Mouse (Mus musculus): Measurements from ENCODE around the gene Irx1. TPM values are rescaled to one million over a fixed set of nuclear protein-coding genes. Genes with fewer than 3 reads are reported as not detected.

Gene Irx1
- total RNA-seq, 1 experiment = 5.5 TPM

DNA sequence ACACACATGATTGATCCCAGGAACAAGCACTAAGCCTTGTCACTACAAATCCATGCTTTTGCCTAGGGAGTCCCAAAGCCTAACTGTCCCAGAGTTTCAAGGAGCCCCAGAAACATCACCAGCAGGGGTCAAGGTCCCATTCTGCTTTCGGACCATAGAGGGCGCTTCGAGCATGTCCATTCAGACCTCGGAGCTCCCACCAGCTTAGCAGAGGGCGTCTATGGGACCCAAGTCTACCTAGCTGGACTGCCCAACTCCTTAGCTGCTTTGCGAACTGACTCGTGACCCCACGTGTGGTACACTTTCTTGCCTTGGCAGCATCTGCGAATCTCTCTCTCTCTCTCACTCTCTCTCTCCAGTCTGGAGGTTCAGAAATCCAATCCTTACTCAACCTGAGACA, 7.0 kb downstream of the Irx1 start:
- H3K27ac ChIP-seq (ENCODE audit: insufficient read depth, low read depth, low read length, poor library complexity, severe bottlenecking) = no peak overlapping the region
- no peaks in the 10 kb centered on the region for H3K9me3 ChIP-seq (ENCODE audit: control insufficient read depth, insufficient read depth, low read depth, low read length)
- TF ChIP-seq ZC3H11A (IDR thresholded peaks at IDR 0.05; ENCODE audit: borderline replicate concordance, low read depth, low read length) = peak; percentile 3; the same call in 1 of the 2 replicates
- TF ChIP-seq ZNF384 (IDR thresholded peaks at IDR 0.05; ENCODE audit: low read depth, low read length) = no peak
- no peak overlapping the region for H3K9ac ChIP-seq (ENCODE audit: insufficient read depth, low read depth, low read length, poor library complexity, severe bottlenecking)
- H3K36me3 ChIP-seq (ENCODE audit: control insufficient read depth, insufficient read depth, low read length, poor library complexity, severe bottlenecking) = no peaks in the 10 kb centered on the region
- H3K4me1 ChIP-seq (ENCODE audit: control insufficient read depth in 2 of 2, insufficient read depth in 2 of 2, low read length in 2 of 2, poor library complexity in 1 of 2) = peaks cover 0 to 3% of the 10 kb centered on the region in 2 experiments; a peak in 1 of 4 replicates
- H3K4me3 ChIP-seq (ENCODE audit: insufficient read depth in 1 of 2, low read depth in 1 of 2, low read length in 2 of 2, poor library complexity in 1 of 2, severe bottlenecking in 1 of 2) = no peak overlapping the region; a peak in 1 of 4 replicates
- DNase-seq (ENCODE audit: low read depth, low spot score) = no peak
- in situ Hi-C loops (cut with MboI; ENCODE audit: low sequenced_read_pairs in 2 of 2, unreplicated experiment in 2 of 2) = loop anchor here (5.0 to 25.0 kb wide), 3 partner anchors 502 to 1306 kb away; partner anchors contain the start of genes Irx2 (in 1 of the 2) and Irx4 (in 1 of the 2)

DNA sequence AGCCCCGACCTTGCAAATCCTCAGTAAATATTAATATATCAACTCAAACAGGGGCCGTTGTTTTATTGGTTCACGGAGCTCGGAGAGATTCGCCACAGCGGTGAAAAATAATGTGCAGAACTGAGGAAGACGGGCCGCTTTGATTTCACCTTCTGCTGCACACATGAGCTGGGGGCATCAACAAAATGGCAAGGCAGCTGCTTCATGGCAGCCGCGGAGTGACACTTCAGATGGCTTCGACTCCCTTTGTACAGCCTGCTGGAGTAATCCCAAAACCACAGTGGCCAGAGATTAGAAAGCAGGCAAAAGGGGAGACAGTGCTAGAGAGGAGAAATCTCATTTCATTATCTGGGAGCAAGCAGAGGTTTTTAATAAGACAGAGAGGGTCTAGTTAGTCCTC, 11.6 kb downstream of the Irx1 start:
- DNase-seq (ENCODE audit: low read depth, low spot score) = no peak
- H3K4me1 ChIP-seq (ENCODE audit: control insufficient read depth in 2 of 2, insufficient read depth in 2 of 2, low read length in 2 of 2, poor library complexity in 1 of 2) = no peaks in the 10 kb centered on the region
- in situ Hi-C loops (cut with MboI; ENCODE audit: low sequenced_read_pairs in 2 of 2, unreplicated experiment in 2 of 2) = loop anchor here (10.0 to 25.0 kb wide), 2 partner anchors 497 to 1310 kb away; partner anchors contain the start of gene Irx4 (in 1 of the 2)
- no peak overlapping the region for H3K9ac ChIP-seq (ENCODE audit: insufficient read depth, low read depth, low read length, poor library complexity, severe bottlenecking)
- no peaks in the 10 kb centered on the region for H3K36me3 ChIP-seq (ENCODE audit: control insufficient read depth, insufficient read depth, low read length, poor library complexity, severe bottlenecking)
- H3K9me3 ChIP-seq (ENCODE audit: control insufficient read depth, insufficient read depth, low read depth, low read length) = no peaks in the 10 kb centered on the region
- no peak for TF ChIP-seq ZNF384 (IDR thresholded peaks at IDR 0.05; ENCODE audit: low read depth, low read length)
- TF ChIP-seq MAFK (IDR thresholded peaks at IDR 0.05; ENCODE audit: insufficient read depth, low read depth, low read length) = no peak
- no peak for TF ChIP-seq HCFC1 (IDR thresholded peaks at IDR 0.05; ENCODE audit: borderline replicate concordance, insufficient read depth, low read length)
- TF ChIP-seq CHD2 (IDR thresholded peaks at IDR 0.05; ENCODE audit: low read depth, low read length) = no peak
- no peak for TF ChIP-seq ZC3H11A (IDR thresholded peaks at IDR 0.05; ENCODE audit: borderline replicate concordance, low read depth, low read length)
- no peak overlapping the region for H3K4me3 ChIP-seq (ENCODE audit: insufficient read depth in 1 of 2, low read depth in 1 of 2, low read length in 2 of 2, poor library complexity in 1 of 2, severe bottlenecking in 1 of 2)
- H3K27ac ChIP-seq (ENCODE audit: insufficient read depth, low read depth, low read length, poor library complexity, severe bottlenecking) = no peak overlapping the region

DNA sequence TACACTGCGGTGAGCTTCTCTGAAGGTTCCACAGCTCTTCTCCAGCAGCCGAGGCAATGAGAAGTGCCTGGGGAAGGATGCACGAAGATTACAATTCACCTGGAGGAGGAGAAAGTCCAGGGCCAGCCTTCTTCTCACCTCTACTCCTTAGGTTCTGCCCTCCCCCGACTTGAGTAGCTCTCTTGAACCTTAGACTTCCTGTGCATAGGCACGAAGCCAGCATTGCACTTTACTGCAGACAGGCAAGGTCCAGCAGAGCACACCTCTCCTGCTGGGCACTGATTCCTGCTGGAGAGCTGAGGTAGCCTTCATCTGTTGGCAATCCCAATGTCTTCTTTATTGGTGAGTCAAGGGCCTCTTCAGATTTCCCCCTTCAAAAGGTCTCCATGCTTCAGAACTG, 13.7 kb downstream of the Irx1 start:
- in situ Hi-C loops (cut with MboI; ENCODE audit: low sequenced_read_pairs in 2 of 2, unreplicated experiment in 2 of 2) = loop anchor here (10.0 to 25.0 kb wide), 2 partner anchors 495 to 1312 kb away; partner anchors contain the start of gene Irx4 (in 1 of the 2)

DNA sequence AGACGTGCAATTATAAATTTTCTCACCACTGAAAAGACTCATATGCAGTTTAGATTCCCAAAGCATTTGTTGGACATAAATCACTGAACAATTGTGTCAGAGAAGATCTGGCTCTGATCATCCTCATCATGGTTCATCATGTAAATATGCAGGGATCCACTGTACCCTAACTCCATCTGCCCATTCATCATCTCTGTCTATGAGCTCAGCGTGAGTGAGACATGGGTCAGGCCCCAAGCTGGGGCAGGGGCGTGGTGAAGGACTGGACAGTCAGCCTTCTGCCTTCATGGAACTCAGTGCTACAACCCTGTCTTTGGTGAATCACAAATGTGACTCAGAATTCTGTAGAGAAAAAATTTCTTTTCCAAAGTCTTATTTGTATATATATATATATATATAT, 53.2 kb downstream of the Irx1 start:
- Histone ChIP-seq H3K36me3 (ENCODE audit: control insufficient read depth, insufficient read depth, low read length, poor library complexity, severe bottlenecking) (no peaks in the 10 kb centered on the region), H3K9ac (ENCODE audit: insufficient read depth, low read depth, low read length, poor library complexity, severe bottlenecking) (no peak overlapping the region), H3K27ac (ENCODE audit: insufficient read depth, low read depth, low read length, poor library complexity, severe bottlenecking) (no peak overlapping the region), H3K4me3 (ENCODE audit: insufficient read depth in 1 of 2, low read depth in 1 of 2, low read length in 2 of 2, poor library complexity in 1 of 2, severe bottlenecking in 1 of 2) (no peak overlapping the region), H3K4me1 (ENCODE audit: control insufficient read depth in 2 of 2, insufficient read depth in 2 of 2, low read length in 2 of 2, poor library complexity in 1 of 2) (no peaks in the 10 kb centered on the region), H3K9me3 (ENCODE audit: control insufficient read depth, insufficient read depth, low read depth, low read length) (no peaks in the 10 kb centered on the region)
- in situ Hi-C loops (cut with MboI; ENCODE audit: low sequenced_read_pairs in 2 of 2, unreplicated experiment in 2 of 2) = no loop called here
- no peak for DNase-seq (ENCODE audit: low read depth, low spot score)
- no peak for TF ChIP-seq ZNF384 (IDR thresholded peaks at IDR 0.05; ENCODE audit: low read depth, low read length)
- TF ChIP-seq ZC3H11A (IDR thresholded peaks at IDR 0.05; ENCODE audit: borderline replicate concordance, low read depth, low read length) = no peak
- no peak for TF ChIP-seq MAFK (IDR thresholded peaks at IDR 0.05; ENCODE audit: insufficient read depth, low read depth, low read length)
- no peak for TF ChIP-seq HCFC1 (IDR thresholded peaks at IDR 0.05; ENCODE audit: borderline replicate concordance, insufficient read depth, low read length)
- TF ChIP-seq CHD2 (IDR thresholded peaks at IDR 0.05; ENCODE audit: low read depth, low read length) = no peak

More for the DNA sequence above, 13.7 kb downstream of the Irx1 start:
- Histone ChIP-seq H3K4me3 (ENCODE audit: insufficient read depth in 1 of 2, low read depth in 1 of 2, low read length in 2 of 2, poor library complexity in 1 of 2, severe bottlenecking in 1 of 2) (no peak overlapping the region), H3K9ac (ENCODE audit: insufficient read depth, low read depth, low read length, poor library complexity, severe bottlenecking) (no peak overlapping the region), H3K27ac (ENCODE audit: insufficient read depth, low read depth, low read length, poor library complexity, severe bottlenecking) (no peak overlapping the region), H3K4me1 (ENCODE audit: control insufficient read depth in 2 of 2, insufficient read depth in 2 of 2, low read length in 2 of 2, poor library complexity in 1 of 2) (no peaks in the 10 kb centered on the region), H3K36me3 (ENCODE audit: control insufficient read depth, insufficient read depth, low read length, poor library complexity, severe bottlenecking) (no peaks in the 10 kb centered on the region), H3K9me3 (ENCODE audit: control insufficient read depth, insufficient read depth, low read depth, low read length) (no peaks in the 10 kb centered on the region)
- TF ChIP-seq ZNF384 (IDR thresholded peaks at IDR 0.05; ENCODE audit: low read depth, low read length) (no peak), CHD2 (IDR thresholded peaks at IDR 0.05; ENCODE audit: low read depth, low read length) (no peak), HCFC1 (IDR thresholded peaks at IDR 0.05; ENCODE audit: borderline replicate concordance, insufficient read depth, low read length) (no peak), ZC3H11A (IDR thresholded peaks at IDR 0.05; ENCODE audit: borderline replicate concordance, low read depth, low read length) (no peak), MAFK (IDR thresholded peaks at IDR 0.05; ENCODE audit: insufficient read depth, low read depth, low read length) (no peak)
- DNase-seq (ENCODE audit: low read depth, low spot score) = no peak

All from ES-E14 (cell line).